Mouse (Mus musculus): Measurements from ENCODE around the gene Rptor. TPM values are rescaled to one million over a fixed set of nuclear protein-coding genes. Genes with fewer than 3 reads are reported as not detected.

The Rptor gene
- total and polyA plus RNA-seq, 2 experiments: 11.2 to 18.4 TPM

DNA sequence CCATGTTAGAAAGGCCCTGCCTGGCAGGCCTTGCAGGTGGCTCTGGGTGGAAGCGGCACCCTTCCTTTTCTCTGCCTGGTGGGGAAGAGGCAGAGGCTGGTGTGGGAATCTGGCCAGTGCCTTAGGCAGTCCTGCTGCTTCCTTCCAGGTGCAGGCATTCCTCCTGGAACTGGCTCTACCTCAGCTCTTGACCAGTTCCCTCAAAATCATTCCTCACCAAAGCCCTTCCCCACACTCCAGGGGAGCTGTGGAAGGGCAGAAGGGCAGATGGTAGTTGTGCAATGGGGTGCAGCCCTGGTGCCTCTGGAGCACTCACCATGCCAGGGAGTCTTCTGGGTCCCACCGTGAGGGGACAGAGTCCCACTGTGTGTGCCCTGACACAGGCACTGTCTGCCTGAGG lies 333.8 kb downstream of the Rptor start:
- peak overlapping the region; percentile 60 for H3K27ac ChIP-seq (replicated peaks; ENCODE audit: insufficient read depth, low read depth, low read length)
- H3K36me3 ChIP-seq (ENCODE audit: control insufficient read depth, insufficient read depth, low read length): no peaks in the 10 kb centered on the region
- no peak overlapping the region for H3K9ac ChIP-seq (ENCODE audit: low read depth, low read length)
- no peak overlapping the region for H3K4me3 ChIP-seq (ENCODE audit: insufficient read depth, low read depth, low read length)
- H3K4me1 ChIP-seq (ENCODE audit: control insufficient read depth, insufficient read depth, low read length): peaks cover 37% of the 10 kb centered on the region
- no peaks in the 10 kb centered on the region for H3K79me2 ChIP-seq (ENCODE audit: control insufficient read depth, insufficient read depth, low read length)
- no peak for TF ChIP-seq POLR2A (IDR thresholded peaks at IDR 0.05; ENCODE audit: extremely low read depth, insufficient read depth, low read length)
- TF ChIP-seq CTCF (IDR thresholded peaks at IDR 0.05; ENCODE audit: low read depth, low read length): no peak; the same call in 1 of the 2 replicates
- WGBS: 40% methylated on average over 2 of the region's 2 CpGs
- DNase-seq (ENCODE audit: extremely low read depth, low read depth, low spot score): peak; percentile 89
- no peaks in the 10 kb centered on the region for H3K27me3 ChIP-seq (ENCODE audit: control insufficient read depth, insufficient read depth, low read length)

DNA sequence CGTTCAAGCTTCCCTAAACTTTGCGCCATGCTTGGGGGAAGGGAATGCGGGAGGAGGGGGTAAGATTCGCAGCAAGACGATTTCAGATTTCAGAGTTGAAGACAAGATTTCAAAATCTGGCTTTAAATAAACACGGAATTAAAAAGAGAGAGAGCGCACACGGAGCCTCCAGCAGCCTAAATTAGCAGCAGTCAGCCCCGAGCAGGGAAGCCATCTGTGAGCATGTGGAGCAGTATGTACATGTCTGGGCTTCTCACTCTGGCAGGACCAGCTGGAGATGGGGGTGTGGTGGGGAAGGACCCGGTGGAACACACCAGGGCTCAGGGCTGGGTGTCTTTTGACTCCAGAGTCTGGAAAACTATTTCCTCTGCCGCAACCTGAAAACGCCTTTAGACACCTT lies 334.5 kb downstream of the Rptor start:
- H3K4me3 ChIP-seq (ENCODE audit: insufficient read depth, low read depth, low read length): no peak overlapping the region
- no peaks in the 10 kb centered on the region for H3K36me3 ChIP-seq (ENCODE audit: control insufficient read depth, insufficient read depth, low read length)
- WGBS: 44% methylated on average over 12 of the region's 12 CpGs
- DNase-seq (ENCODE audit: extremely low read depth, low read depth, low spot score): no peak
- no peak for TF ChIP-seq POLR2A (IDR thresholded peaks at IDR 0.05; ENCODE audit: extremely low read depth, insufficient read depth, low read length)
- peaks cover 37% of the 10 kb centered on the region for H3K4me1 ChIP-seq (ENCODE audit: control insufficient read depth, insufficient read depth, low read length)
- H3K9ac ChIP-seq (ENCODE audit: low read depth, low read length): peak overlapping the region; percentile 24; the same call in 1 of the 2 replicates
- no peaks in the 10 kb centered on the region for H3K79me2 ChIP-seq (ENCODE audit: control insufficient read depth, insufficient read depth, low read length)
- peak overlapping the region; percentile 60 for H3K27ac ChIP-seq (replicated peaks; ENCODE audit: insufficient read depth, low read depth, low read length)
- no peaks in the 10 kb centered on the region for H3K27me3 ChIP-seq (ENCODE audit: control insufficient read depth, insufficient read depth, low read length)

DNA sequence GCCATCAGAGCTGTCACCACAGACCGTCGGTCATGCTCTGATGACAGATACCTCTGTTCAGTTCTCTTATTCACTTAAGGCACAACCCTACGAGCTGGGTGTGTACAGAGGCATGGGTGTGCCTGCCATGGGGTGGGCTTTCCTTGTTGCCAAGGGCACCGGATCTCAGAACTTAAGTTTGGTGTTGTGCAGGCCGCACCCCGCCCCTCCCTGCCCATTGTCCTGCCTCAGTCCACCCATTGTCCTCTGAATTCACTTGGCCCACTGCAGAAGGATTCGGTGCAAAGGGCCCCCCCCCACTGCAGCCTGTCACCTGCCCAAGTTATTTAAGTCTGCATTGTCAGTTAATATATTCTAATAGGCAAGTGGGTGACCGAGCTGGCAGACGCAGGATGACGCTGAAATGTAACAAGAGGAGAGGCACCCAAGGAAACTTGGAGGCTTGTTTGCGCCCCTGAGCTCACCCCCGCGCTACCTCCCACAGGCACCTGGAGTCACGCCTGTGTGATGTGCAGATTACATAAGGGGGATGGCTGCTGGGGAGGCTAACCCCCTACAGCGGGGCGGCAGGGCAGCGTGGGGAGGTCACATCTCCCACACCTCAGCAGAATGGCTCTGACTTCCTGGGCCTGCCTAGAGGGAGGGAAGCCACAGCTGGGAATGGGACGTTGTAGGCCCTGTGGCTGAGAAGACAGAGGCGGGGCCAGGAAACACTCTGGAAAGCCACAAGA lies 335.2 kb downstream of the Rptor start:
- H3K79me2 ChIP-seq (ENCODE audit: control insufficient read depth, insufficient read depth, low read length): peaks cover under 1% of the 10 kb centered on the region; the same call in 1 of the 2 replicates
- H3K4me1 ChIP-seq (ENCODE audit: control insufficient read depth, insufficient read depth, low read length): peaks cover 37% of the 10 kb centered on the region
- H3K36me3 ChIP-seq (ENCODE audit: control insufficient read depth, insufficient read depth, low read length): no peaks in the 10 kb centered on the region
- DNase-seq (ENCODE audit: extremely low read depth, low read depth, low spot score): no peak
- peak overlapping the region; percentile 35; the same call in 1 of the 2 replicates for H3K4me3 ChIP-seq (ENCODE audit: insufficient read depth, low read depth, low read length)
- TF ChIP-seq POLR2A (IDR thresholded peaks at IDR 0.05; ENCODE audit: extremely low read depth, insufficient read depth, low read length) (no peak), CTCF (IDR thresholded peaks at IDR 0.05; ENCODE audit: low read depth, low read length) (no peak)
- no peaks in the 10 kb centered on the region for H3K27me3 ChIP-seq (ENCODE audit: control insufficient read depth, insufficient read depth, low read length)
- peak overlapping the region; percentile 79 for H3K27ac ChIP-seq (replicated peaks; ENCODE audit: insufficient read depth, low read depth, low read length)
- WGBS: 64% methylated on average over 19 of the region's 19 CpGs
- peak overlapping the region; percentile 5 for H3K9ac ChIP-seq (ENCODE audit: low read depth, low read length)

DNA sequence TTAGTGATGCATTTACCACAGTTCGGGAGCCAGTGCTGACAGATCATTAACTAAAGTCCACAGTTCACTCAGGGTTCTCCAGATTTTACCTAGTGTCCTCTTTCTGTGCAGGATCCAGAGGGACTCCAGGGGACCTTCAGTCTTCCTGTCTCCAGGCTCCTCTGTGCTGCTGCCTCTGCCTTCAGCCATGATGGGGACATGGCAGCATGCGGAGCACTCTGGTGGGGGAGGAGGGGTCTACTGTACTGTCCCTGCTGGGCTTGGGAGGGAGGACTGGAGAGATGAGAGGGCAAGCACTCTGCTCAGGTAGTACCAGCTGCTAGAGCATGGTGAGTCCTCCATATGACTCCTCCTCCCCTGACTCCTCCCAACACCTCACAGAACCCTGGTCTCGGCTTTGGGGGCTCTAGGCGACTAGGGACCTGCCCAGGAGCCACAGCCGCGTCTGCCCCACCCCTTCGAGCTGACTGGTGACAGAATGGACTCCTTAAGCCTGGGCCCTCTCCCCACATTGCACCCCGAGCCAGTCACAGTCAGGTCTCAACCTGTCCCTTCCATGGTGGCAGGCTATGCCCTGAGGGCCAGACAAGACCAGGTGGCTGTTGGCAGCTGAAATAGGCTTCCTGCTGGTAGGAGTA lies 336.5 kb downstream of the Rptor start:
- H3K36me3 ChIP-seq (ENCODE audit: control insufficient read depth, insufficient read depth, low read length): no peaks in the 10 kb centered on the region
- peaks cover 12% of the 10 kb centered on the region for H3K79me2 ChIP-seq (ENCODE audit: control insufficient read depth, insufficient read depth, low read length)
- 27% methylated on average over 8 of the region's 8 CpGs for WGBS
- peak overlapping the region; percentile 39; the same call in 1 of the 2 replicates for H3K4me3 ChIP-seq (ENCODE audit: insufficient read depth, low read depth, low read length)
- H3K27ac ChIP-seq (replicated peaks; ENCODE audit: insufficient read depth, low read depth, low read length): peak overlapping the region; percentile 83
- peaks cover 37% of the 10 kb centered on the region for H3K4me1 ChIP-seq (ENCODE audit: control insufficient read depth, insufficient read depth, low read length)
- H3K27me3 ChIP-seq (ENCODE audit: control insufficient read depth, insufficient read depth, low read length): no peaks in the 10 kb centered on the region
- TF ChIP-seq CTCF (IDR thresholded peaks at IDR 0.05; ENCODE audit: low read depth, low read length) (no peak), POLR2A (IDR thresholded peaks at IDR 0.05; ENCODE audit: extremely low read depth, insufficient read depth, low read length) (no peak)
- DNase-seq (ENCODE audit: extremely low read depth, low read depth, low spot score): peak; percentile 90
- peak overlapping the region; percentile 35 for H3K9ac ChIP-seq (ENCODE audit: low read depth, low read length)

DNA sequence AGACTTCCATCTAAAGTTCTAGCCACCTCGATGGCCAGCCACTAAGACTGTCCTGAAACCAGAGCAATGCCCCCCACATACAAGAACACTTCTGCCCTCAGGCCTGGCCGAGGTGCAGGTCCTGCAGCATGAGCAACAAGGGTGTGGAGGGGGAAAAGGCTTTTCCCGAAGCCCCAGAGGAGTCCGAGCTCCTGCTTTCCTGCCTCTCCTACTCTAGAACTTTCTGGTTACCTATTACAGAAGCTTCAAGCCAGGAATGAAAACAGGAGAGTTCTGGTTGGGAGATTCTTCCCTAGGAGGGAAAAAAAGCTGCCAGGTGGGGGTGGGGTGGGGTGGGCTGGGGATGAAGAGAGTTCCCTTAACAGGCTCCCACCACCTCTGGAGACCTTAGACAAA lies 337.0 kb downstream of the Rptor start:
- WGBS: 53% methylated on average over 4 of the region's 4 CpGs
- H3K27me3 ChIP-seq (ENCODE audit: control insufficient read depth, insufficient read depth, low read length): no peaks in the 10 kb centered on the region
- H3K36me3 ChIP-seq (ENCODE audit: control insufficient read depth, insufficient read depth, low read length): no peaks in the 10 kb centered on the region
- peak overlapping the region; percentile 83 for H3K27ac ChIP-seq (replicated peaks; ENCODE audit: insufficient read depth, low read depth, low read length)
- TF ChIP-seq CTCF (IDR thresholded peaks at IDR 0.05; ENCODE audit: low read depth, low read length): no peak
- TF ChIP-seq POLR2A (IDR thresholded peaks at IDR 0.05; ENCODE audit: extremely low read depth, insufficient read depth, low read length): no peak
- peaks cover 39% of the 10 kb centered on the region for H3K4me1 ChIP-seq (ENCODE audit: control insufficient read depth, insufficient read depth, low read length)
- no peak for DNase-seq (ENCODE audit: extremely low read depth, low read depth, low spot score)
- H3K9ac ChIP-seq (ENCODE audit: low read depth, low read length): no peak overlapping the region; the same call in 1 of the 2 replicates
- no peak overlapping the region for H3K4me3 ChIP-seq (ENCODE audit: insufficient read depth, low read depth, low read length)
- H3K79me2 ChIP-seq (ENCODE audit: control insufficient read depth, insufficient read depth, low read length): peaks cover 12% of the 10 kb centered on the region

DNA sequence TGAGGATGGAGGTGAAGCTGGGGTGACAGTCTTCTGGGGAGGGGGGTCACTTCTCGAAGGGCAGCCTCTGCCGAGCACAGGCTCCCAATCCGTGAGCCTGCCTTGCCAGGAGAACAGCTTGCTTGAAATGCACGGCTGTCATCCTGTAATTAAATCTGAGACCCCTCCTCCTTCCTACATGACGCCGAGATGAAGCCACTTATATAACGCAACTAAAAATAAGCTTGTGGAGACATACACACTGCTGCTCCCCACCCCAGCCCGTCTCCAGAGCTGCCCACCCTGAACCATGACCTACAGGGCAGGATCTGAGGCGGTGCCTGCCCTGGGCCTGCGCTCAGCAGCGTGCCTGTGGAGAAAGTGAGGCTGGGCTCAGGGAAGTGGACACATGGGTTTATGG lies 337.4 kb downstream of the Rptor start:
- Histone ChIP-seq H3K27me3 (ENCODE audit: control insufficient read depth, insufficient read depth, low read length) (no peaks in the 10 kb centered on the region), H3K9ac (ENCODE audit: low read depth, low read length) (no peak overlapping the region), H3K27ac (replicated peaks; ENCODE audit: insufficient read depth, low read depth, low read length) (no peak overlapping the region), H3K79me2 (ENCODE audit: control insufficient read depth, insufficient read depth, low read length) (peaks cover 16% of the 10 kb centered on the region), H3K4me1 (ENCODE audit: control insufficient read depth, insufficient read depth, low read length) (peaks cover 43% of the 10 kb centered on the region), H3K36me3 (ENCODE audit: control insufficient read depth, insufficient read depth, low read length) (no peaks in the 10 kb centered on the region), H3K4me3 (ENCODE audit: insufficient read depth, low read depth, low read length) (no peak overlapping the region)
- TF ChIP-seq POLR2A (IDR thresholded peaks at IDR 0.05; ENCODE audit: extremely low read depth, insufficient read depth, low read length) (no peak), CTCF (IDR thresholded peaks at IDR 0.05; ENCODE audit: low read depth, low read length) (no peak)
- no peak for DNase-seq (ENCODE audit: extremely low read depth, low read depth, low spot score)
- 85% methylated on average over 11 of the region's 11 CpGs for WGBS

Data from liver, adult 2 months (tissue).